Mouse (Mus musculus) lung, postnatal 0 days (tissue): ENCODE results near the gene Sema7a. TPM values are rescaled to one million over a fixed set of nuclear protein-coding genes. Genes with fewer than 3 reads are reported as not detected.
A peak's percentile ranks its signal among the peaks of the same experiment; 100 is the strongest.

ENCODE experiments used
- ATAC-seq: fragments of 200-750 bp; cut with Nextera tagmentation; 2 replicates; pipeline ENCODE4 v1.8.0; 2017; ENCODE audit warnings: moderate library complexity
- DNase-seq: peaks from one replicate; pipeline ENCODE4 v3.0.0-alpha.2; 2016; ENCODE audit warnings: low spot score
- H3K27ac ChIP-seq: fragments of 300-500 bp; sonication (generic); 2 replicates; pipeline ENCODE4 v1.5.1; 2014; ENCODE audit warnings: antibody characterized with exemption, mild to moderate bottlenecking, low read length, mixed read lengths
- H3K27me3 ChIP-seq: fragments of 300-500 bp; sonication (generic); replicated peaks from 2 replicates; pipeline ENCODE4 v1.6.1; 2014; ENCODE audit warnings: low read length, mixed read lengths; ENCODE audit not compliant: insufficient read depth
- H3K36me3 ChIP-seq: fragments of 300-500 bp; sonication (generic); 2 replicates; pipeline ENCODE4 v1.6.1; 2014; ENCODE audit warnings: low read length, mixed read lengths; ENCODE audit not compliant: insufficient read depth
- H3K4me1 ChIP-seq: fragments of 300-500 bp; sonication (generic); 2 replicates; pipeline ENCODE4 v1.6.1; 2014; ENCODE audit warnings: antibody characterized with exemption, low read depth, low read length, mixed read lengths; ENCODE audit not compliant: insufficient read depth
- H3K4me2 ChIP-seq: fragments of 300-500 bp; sonication (generic); replicated peaks from 2 replicates; pipeline ENCODE4 v1.6.1; 2014; ENCODE audit warnings: low read depth, mild to moderate bottlenecking, low read length, moderate library complexity, mixed read lengths
- H3K4me3 ChIP-seq: fragments of 300-500 bp; sonication (generic); 2 replicates; pipeline ENCODE4 v1.5.1; 2014; ENCODE audit warnings: low read depth, low read length
- H3K9ac ChIP-seq: fragments of 300-500 bp; sonication (generic); replicated peaks from 2 replicates; pipeline ENCODE4 v1.6.1; 2014; ENCODE audit warnings: low read depth, mild to moderate bottlenecking
- H3K9me3 ChIP-seq: fragments of 300-500 bp; sonication (generic); 2 replicates; pipeline ENCODE4 v1.6.1; 2016; ENCODE audit warnings: low read length, mixed read lengths
- CTCF ChIP-seq: IDR thresholded peaks from 2 replicates; pipeline ENCODE4 v1.5.1; 2016; ENCODE audit warnings: antibody characterized with exemption, mild to moderate bottlenecking
- EP300 ChIP-seq: IDR thresholded peaks from 2 replicates; pipeline ENCODE4 v1.6.1; 2016; ENCODE audit warnings: antibody characterized with exemption, mild to moderate bottlenecking, control low read depth
- WGBS: fragments of 180-500 bp; shearing (Covaris S2); extraction: QIAGEN DNeasy Blood & Tissue Kit; methylation state at CpG from one replicate; pipeline ENCODE4 v1.1.7; 2014; 5-methylcytosine and 5-hydroxymethylcytosine counted together
- polyA plus RNA-seq: library from polyadenylated mRNA; unstranded; fragments of >200 nt; fragmentation: Nextera tagmentation; extraction: Ambion mirVana; gene quantifications from 2 replicates; pipeline ENCODE4 v1.2.1, GENCODE M21; 2015

Sema7a gene
- polyA plus RNA-seq, 1 experiment from 2014 or later = 8.4 TPM

DNA sequence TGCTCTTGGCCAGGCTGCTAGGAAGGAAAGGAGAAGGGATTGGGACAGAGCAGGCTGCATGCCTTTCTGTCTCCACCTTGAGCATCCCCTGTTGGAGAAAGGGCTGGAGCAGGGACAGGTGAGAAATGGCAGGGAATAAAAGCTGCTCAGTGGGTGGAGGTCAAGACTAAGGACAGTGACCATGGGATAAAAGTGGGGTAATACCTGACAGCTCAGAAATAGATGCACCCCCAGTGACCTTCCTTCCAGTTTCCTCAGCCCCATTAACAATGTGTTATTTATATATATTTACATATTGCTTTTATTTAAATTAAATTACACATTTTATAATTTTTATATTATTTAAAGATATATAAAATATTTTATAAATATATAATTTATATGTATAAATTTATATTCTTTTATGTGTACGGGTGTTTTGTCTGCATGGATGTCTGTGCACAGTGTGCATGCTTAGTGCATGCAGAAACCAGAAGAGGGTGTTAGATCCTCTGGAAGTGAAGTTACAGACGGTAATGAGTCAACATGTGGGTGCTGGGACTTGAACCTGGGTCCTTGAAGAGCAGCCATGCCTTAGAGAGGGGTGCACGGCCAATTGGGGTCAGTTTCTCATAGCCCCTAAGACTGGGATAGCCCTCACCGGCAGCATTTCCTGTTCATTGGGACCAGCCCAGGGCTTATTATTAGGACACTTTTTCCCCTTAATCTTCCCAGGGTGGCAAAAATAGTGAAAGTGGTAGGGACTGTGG, 23.5 kb downstream of the Sema7a start:
- H3K9me3 ChIP-seq = no peaks in the 10 kb centered on the region

GRCm38 (mm10) chr9:57963998-57964395, 24.1 kb downstream of the Sema7a start:
- DNase-seq = no peak
- H3K9ac ChIP-seq = no peak overlapping the region
- no peaks in the 10 kb centered on the region for H3K27me3 ChIP-seq
- H3K27ac ChIP-seq = peak overlapping the region; percentile 47; the same call in 1 of the 2 replicates
- no peak overlapping the region for H3K4me3 ChIP-seq
- H3K4me1 ChIP-seq = no peaks in the 10 kb centered on the region
- no peaks in the 10 kb centered on the region for H3K36me3 ChIP-seq
- WGBS = 81% methylated on average over 5 of the region's 5 CpGs
- H3K9me3 ChIP-seq = no peaks in the 10 kb centered on the region
- ATAC-seq = no peak
- H3K4me2 ChIP-seq = no peak overlapping the region
- TF ChIP-seq CTCF (no peak), EP300 (no peak)

More for the DNA sequence above, 23.5 kb downstream of the Sema7a start:
- H3K4me3 ChIP-seq = no peak overlapping the region
- DNase-seq (no peak), ATAC-seq (no peak)
- H3K9ac ChIP-seq = no peak overlapping the region
- TF ChIP-seq CTCF (no peak), EP300 (no peak)
- no peaks in the 10 kb centered on the region for H3K27me3 ChIP-seq
- H3K4me2 ChIP-seq = no peak overlapping the region
- no peaks in the 10 kb centered on the region for H3K36me3 ChIP-seq
- peak overlapping the region; percentile 47; the same call in 1 of the 2 replicates for H3K27ac ChIP-seq
- no peaks in the 10 kb centered on the region for H3K4me1 ChIP-seq
- 82% methylated on average over 4 of the region's 4 CpGs for WGBS

DNA sequence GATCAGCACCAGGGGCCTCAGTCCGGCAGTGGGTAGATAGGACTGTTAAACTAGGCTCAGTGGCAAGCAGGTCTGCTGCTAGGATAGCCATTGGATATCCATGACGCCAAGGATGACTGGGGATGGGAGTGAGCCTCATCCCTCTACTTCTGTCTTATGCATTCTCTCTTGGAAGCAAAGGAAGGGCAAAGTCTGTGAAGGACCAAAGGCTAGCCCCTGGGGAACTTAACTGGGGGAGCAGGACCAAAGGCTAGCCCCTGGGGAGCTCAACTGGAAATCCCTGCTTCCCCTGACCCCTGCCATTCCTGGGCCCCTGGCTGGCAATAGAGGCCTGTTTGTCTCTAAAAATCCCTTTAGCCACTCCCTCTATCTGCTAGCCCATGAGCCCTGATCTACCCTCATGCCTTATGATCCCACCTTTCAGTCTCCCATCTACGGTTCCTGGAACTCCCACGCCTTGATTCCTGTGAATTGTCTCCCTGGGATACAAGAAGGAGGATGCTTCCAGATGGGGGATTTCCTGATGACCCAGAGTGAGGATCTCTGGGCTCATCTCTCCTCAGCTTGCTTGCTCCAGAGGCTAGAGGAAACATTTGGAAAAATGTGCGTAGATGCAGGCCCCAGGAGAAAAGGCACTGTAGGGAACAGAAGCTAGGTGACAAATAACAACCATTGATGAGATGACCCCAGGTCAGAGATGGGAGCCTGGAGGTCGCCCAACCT, 24.8 kb downstream of the Sema7a start:
- H3K4me3 ChIP-seq = no peak overlapping the region
- H3K36me3 ChIP-seq = no peaks in the 10 kb centered on the region
- no peak overlapping the region for H3K4me2 ChIP-seq
- H3K9ac ChIP-seq = no peak overlapping the region
- WGBS = 70% methylated on average over 6 of the region's 6 CpGs
- no peak for DNase-seq
- peaks cover 3% of the 10 kb centered on the region; the same call in 1 of the 2 replicates for H3K4me1 ChIP-seq
- H3K9me3 ChIP-seq = no peaks in the 10 kb centered on the region
- H3K27ac ChIP-seq = peak overlapping the region; percentile 47
- no peak for TF ChIP-seq CTCF
- TF ChIP-seq EP300 = no peak
- ATAC-seq = no peak
- no peaks in the 10 kb centered on the region for H3K27me3 ChIP-seq

DNA sequence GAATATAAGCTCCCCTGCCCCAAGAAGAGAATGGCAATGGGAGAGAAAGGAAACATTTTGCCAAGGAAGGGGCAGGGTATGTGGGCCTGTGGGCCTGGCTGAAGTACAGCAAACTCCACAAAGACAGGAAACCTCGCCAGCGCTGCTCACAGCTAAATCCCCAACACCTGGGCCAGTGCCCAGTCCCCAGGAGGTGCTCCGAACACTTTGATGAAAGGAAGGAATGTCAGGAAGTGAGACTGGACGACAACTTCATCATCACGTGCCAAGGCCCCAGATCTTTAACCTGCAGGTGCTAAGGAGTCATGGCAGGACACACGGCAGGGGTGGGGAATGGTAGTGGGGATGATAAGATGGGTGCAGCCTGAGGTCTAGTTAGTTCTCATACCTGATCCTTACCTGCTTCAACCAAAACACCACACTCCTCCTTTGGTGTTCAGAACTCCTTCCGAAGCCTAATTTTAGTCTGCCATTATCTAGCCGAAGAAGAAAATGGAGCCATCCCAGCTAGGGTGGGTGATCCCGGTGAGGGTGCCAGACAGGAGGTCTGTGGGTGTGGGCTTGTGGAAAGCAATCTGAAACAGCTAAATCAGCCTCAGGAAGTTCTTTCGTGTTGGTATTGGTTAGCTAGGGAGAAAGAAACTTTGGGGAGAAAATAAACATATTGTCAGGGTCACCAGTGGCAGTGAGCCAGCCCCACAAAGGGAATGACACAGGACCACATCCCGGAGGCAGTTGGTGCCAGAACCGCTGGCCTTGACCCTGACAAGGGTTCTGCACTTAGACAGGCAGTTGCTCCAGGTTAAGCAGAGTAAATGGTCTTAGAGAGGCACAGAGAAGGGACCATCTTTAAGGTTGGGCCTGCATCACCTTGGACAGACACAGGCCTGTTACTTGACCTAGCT, 25.6 kb downstream of the Sema7a start:
- Histone ChIP-seq H3K9me3 (no peaks in the 10 kb centered on the region), H3K27ac (peak overlapping the region; percentile 47), H3K36me3 (no peaks in the 10 kb centered on the region), H3K4me3 (no peak overlapping the region), H3K4me1 (peaks cover 5% of the 10 kb centered on the region; the same call in 1 of the 2 replicates), H3K9ac (no peak overlapping the region), H3K4me2 (no peak overlapping the region), H3K27me3 (no peaks in the 10 kb centered on the region)
- ATAC-seq (no peak), DNase-seq (no peak)
- no peak for TF ChIP-seq CTCF
- TF ChIP-seq EP300 = no peak
- WGBS = 37% methylated on average over 12 of the region's 12 CpGs

DNA sequence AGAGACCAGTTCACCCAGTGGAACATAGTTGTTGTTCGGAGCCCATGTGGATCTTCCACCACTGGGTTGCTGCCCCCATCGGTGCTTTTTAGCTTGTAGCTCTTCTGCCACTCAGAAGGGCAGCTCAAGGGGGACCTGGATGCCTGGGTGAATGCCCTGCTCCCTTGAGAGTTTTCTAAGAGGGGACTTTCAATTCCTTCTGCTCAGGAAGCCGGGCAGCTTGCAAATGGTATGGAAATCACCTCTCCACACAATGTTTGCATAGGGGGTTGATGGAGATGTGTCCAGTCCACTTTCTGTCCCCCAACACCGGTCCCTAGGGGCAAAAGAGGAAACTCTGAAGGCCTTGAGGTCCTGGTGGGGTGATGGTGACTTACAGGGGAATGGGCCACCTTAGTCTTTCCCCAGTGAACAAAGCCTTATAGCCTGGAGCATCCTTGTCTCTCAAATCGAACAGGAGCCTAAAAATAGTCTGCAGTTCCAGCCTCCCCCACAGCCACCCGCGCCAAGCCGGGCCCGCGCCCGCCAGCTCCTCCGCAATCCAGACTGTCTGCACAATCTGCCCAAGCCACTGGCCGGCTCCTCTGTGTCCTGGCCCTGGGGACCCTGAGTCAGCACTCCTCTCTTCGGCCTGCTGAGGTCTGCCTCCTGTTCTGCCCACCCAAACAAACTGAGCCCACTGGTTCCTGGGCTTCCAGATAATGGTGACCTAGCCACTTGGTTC, 27.5 kb downstream of the Sema7a start:
- Histone ChIP-seq H3K9ac (no peak overlapping the region), H3K9me3 (no peaks in the 10 kb centered on the region), H3K36me3 (no peaks in the 10 kb centered on the region), H3K4me2 (no peak overlapping the region), H3K4me3 (no peak overlapping the region), H3K27me3 (no peaks in the 10 kb centered on the region), H3K27ac (no peak overlapping the region), H3K4me1 (peaks cover 5% of the 10 kb centered on the region; the same call in 1 of the 2 replicates)
- DNase-seq = no peak
- TF ChIP-seq CTCF = no peak
- no peak for TF ChIP-seq EP300
- no peak for ATAC-seq
- 56% methylated on average over 14 of the region's 14 CpGs for WGBS
